Mouse (Mus musculus) liver, embryonic 16.5 days (tissue): ENCODE measurements at regions not wholly inside any gene's neighbourhood (a gene's known extent, or its start where the extent isn't known, plus 50 kb on each side); places are given as distances from the start of the nearest gene placed in this dataset.

ENCODE experiments used
- ATAC-seq: fragments of 200-750 bp; cut with Nextera tagmentation; 2 replicates; pipeline ENCODE4 v1.8.0; 2017; ENCODE audit warnings: low read depth, mild to moderate bottlenecking, moderate number of reproducible peaks, moderate library complexity
- H3K27ac ChIP-seq: fragments of 300-500 bp; sonication (generic); 2 replicates; pipeline ENCODE4 v1.5.1; 2014; ENCODE audit warnings: mild to moderate bottlenecking, low read length
- H3K27me3 ChIP-seq: fragments of 300-500 bp; sonication (generic); 2 replicates; pipeline ENCODE4 v1.6.1; 2014; ENCODE audit warnings: low read depth, low read length, mixed read lengths; ENCODE audit not compliant: control insufficient read depth, insufficient read depth
- H3K36me3 ChIP-seq: fragments of 300-500 bp; sonication (generic); 2 replicates; pipeline ENCODE4 v1.6.1; 2014; ENCODE audit warnings: mild to moderate bottlenecking; ENCODE audit not compliant: control insufficient read depth, insufficient read depth
- H3K4me1 ChIP-seq: fragments of 300-500 bp; sonication (generic); 2 replicates; pipeline ENCODE4 v1.6.1; 2014; ENCODE audit warnings: low read depth, low read length, mixed read lengths; ENCODE audit not compliant: control insufficient read depth
- H3K4me2 ChIP-seq: fragments of 300-500 bp; sonication (generic); 2 replicates; pipeline ENCODE4 v1.6.1; 2014; ENCODE audit warnings: low read depth, low read length, mixed read lengths
- H3K4me3 ChIP-seq: fragments of 300-500 bp; sonication (generic); 2 replicates; pipeline ENCODE4 v1.5.1; 2014; ENCODE audit warnings: low read depth, mild to moderate bottlenecking, low read length
- H3K9ac ChIP-seq: fragments of 300-500 bp; sonication (generic); 2 replicates; pipeline ENCODE4 v1.6.1; 2014; ENCODE audit warnings: low read depth, low read length
- H3K9me3 ChIP-seq: fragments of 300-500 bp; sonication (generic); replicated peaks from 2 replicates; pipeline ENCODE4 v1.6.1; 2016; ENCODE audit warnings: low read length; ENCODE audit not compliant: control insufficient read depth
- WGBS: fragments of 180-500 bp; shearing (Covaris S2); extraction: QIAGEN DNeasy Blood & Tissue Kit; methylation state at CpG from one replicate; pipeline ENCODE4 v1.1.7; 2014; ENCODE audit not compliant: insufficient replicate concordance; 5-methylcytosine and 5-hydroxymethylcytosine counted together

GRCm38 (mm10) chr4:95157653-95158430 lies 105.8 kb upstream of the Jun start:
- Histone ChIP-seq H3K9me3 (no peaks in the 10 kb centered on the region), H3K9ac (no peak overlapping the region), H3K4me1 (peaks cover 71% of the 10 kb centered on the region), H3K4me2 (no peak overlapping the region), H3K4me3 (no peak overlapping the region), H3K36me3 (no peaks in the 10 kb centered on the region), H3K27ac (no peak overlapping the region), H3K27me3 (no peaks in the 10 kb centered on the region)
- WGBS = 54% methylated on average over 7 of the region's 7 CpGs
- no peak for ATAC-seq

- Histone ChIP-seq H3K36me3 (no peaks in the 10 kb centered on the region), H3K4me3 (no peak overlapping the region), H3K9ac (no peak overlapping the region), H3K9me3 (no peaks in the 10 kb centered on the region), H3K27ac (no peak overlapping the region; the same call in 1 of the 2 replicates), H3K4me1 (peaks cover 66% of the 10 kb centered on the region), H3K4me2 (no peak overlapping the region), H3K27me3 (no peaks in the 10 kb centered on the region)
- no peak for ATAC-seq
- 68% methylated on average over 6 of the region's 6 CpGs for WGBS
Observed at GRCm38 (mm10) chr4:95158632-95159424, 106.8 kb upstream of the Jun start.

- no peaks in the 10 kb centered on the region for H3K36me3 ChIP-seq
- H3K4me3 ChIP-seq = no peak overlapping the region
- WGBS = 77% methylated on average over 4 of the region's 4 CpGs
- H3K4me1 ChIP-seq = peaks cover 56% of the 10 kb centered on the region
- no peak overlapping the region for H3K4me2 ChIP-seq
- no peak for ATAC-seq
- H3K27me3 ChIP-seq = no peaks in the 10 kb centered on the region
- no peaks in the 10 kb centered on the region for H3K9me3 ChIP-seq
- peak overlapping the region; percentile 7; the same call in 1 of the 2 replicates for H3K27ac ChIP-seq
- H3K9ac ChIP-seq = no peak overlapping the region
Observed at GRCm38 (mm10) chr4:95159821-95160220, 107.8 kb upstream of the Jun start.

GRCm38 (mm10) chr4:95160465-95160864 lies 108.4 kb upstream of the Jun start:
- peak overlapping the region; percentile 83 for H3K4me2 ChIP-seq
- H3K9ac ChIP-seq = peak overlapping the region; percentile 74
- peak overlapping the region; percentile 65 for H3K4me3 ChIP-seq
- H3K36me3 ChIP-seq = no peaks in the 10 kb centered on the region
- H3K9me3 ChIP-seq = no peaks in the 10 kb centered on the region
- H3K4me1 ChIP-seq = peaks cover 51% of the 10 kb centered on the region
- H3K27ac ChIP-seq = peak overlapping the region; percentile 92
- no peak for ATAC-seq
- WGBS = 59% methylated on average over 3 of the region's 3 CpGs
- no peaks in the 10 kb centered on the region for H3K27me3 ChIP-seq

- Histone ChIP-seq H3K27ac (peak overlapping the region; percentile 92), H3K36me3 (no peaks in the 10 kb centered on the region), H3K27me3 (no peaks in the 10 kb centered on the region), H3K9ac (peak overlapping the region; percentile 74), H3K4me1 (peaks cover 45% of the 10 kb centered on the region), H3K4me3 (peak overlapping the region; percentile 65), H3K9me3 (no peaks in the 10 kb centered on the region), H3K4me2 (peak overlapping the region; percentile 83)
- ATAC-seq = peak; percentile 96
- under 1% methylated on average over 50 of the region's 53 CpGs for WGBS
Observed at GRCm38 (mm10) chr4:95160912-95161669, 109.1 kb upstream of the Jun start.

GRCm38 (mm10) chr4:95161670-95162020 lies 109.6 kb upstream of the Jun start:
- no peak for ATAC-seq
- Histone ChIP-seq H3K9ac (peak overlapping the region; percentile 74), H3K9me3 (no peaks in the 10 kb centered on the region), H3K27ac (peak overlapping the region; percentile 92), H3K4me1 (peaks cover 39% of the 10 kb centered on the region), H3K4me3 (peak overlapping the region; percentile 65), H3K36me3 (no peaks in the 10 kb centered on the region), H3K27me3 (no peaks in the 10 kb centered on the region), H3K4me2 (peak overlapping the region; percentile 83)
- 12% methylated on average over 7 of the region's 7 CpGs for WGBS

GRCm38 (mm10) chr4:95162386-95163090 lies 110.5 kb upstream of the Jun start:
- Histone ChIP-seq H3K27me3 (no peaks in the 10 kb centered on the region), H3K36me3 (no peaks in the 10 kb centered on the region), H3K27ac (peak overlapping the region; percentile 54), H3K4me2 (no peak overlapping the region; the same call in 1 of the 2 replicates), H3K4me3 (no peak overlapping the region), H3K9me3 (no peaks in the 10 kb centered on the region), H3K9ac (0 out of 2 replicates have a peak overlapping the region, but pooled peaks have one; percentile 15), H3K4me1 (peaks cover 30% of the 10 kb centered on the region)
- no peak for ATAC-seq
- WGBS = 36% methylated on average over 9 of the region's 9 CpGs

- no peak overlapping the region for H3K27ac ChIP-seq
- ATAC-seq = no peak
Observed at GRCm38 (mm10) chr4:95163403-95163802, 111.4 kb upstream of the Jun start.

More at GRCm38 (mm10) chr4:95163403-95163802, 111.4 kb upstream of the Jun start:
- Histone ChIP-seq H3K9ac (no peak overlapping the region), H3K9me3 (no peaks in the 10 kb centered on the region), H3K36me3 (no peaks in the 10 kb centered on the region), H3K4me1 (peaks cover 26% of the 10 kb centered on the region), H3K4me2 (no peak overlapping the region), H3K4me3 (no peak overlapping the region), H3K27me3 (no peaks in the 10 kb centered on the region)
- 62% methylated on average over 4 of the region's 4 CpGs for WGBS
